Mouse (Mus musculus): Measurements from ENCODE around the gene Syncrip.

DNA sequence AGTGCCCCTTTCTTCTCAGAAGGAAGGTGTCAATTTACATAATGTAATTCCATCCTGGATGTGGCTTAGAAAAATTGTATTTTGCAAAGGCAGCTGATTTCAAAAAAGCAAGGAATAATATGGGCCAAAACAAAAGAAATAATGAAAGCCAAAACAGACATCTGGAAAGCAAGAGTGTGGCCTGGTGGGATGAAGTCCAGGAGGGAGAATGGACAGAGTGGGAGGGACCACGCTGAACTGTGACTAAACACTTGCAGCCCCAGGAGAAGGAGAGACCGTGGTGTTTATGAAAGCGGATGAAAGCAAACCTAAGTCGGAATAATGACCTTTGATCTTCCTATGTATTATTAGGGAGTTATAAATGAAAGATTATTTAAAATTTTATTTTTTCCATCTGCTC lies 45.6 kb upstream of the Syncrip start:
- TF ChIP-seq ZC3H11A (IDR thresholded peaks at IDR 0.05; ENCODE audit: borderline replicate concordance, low read depth, low read length) (no peak), ZNF384 (IDR thresholded peaks at IDR 0.05; ENCODE audit: low read depth, low read length) (no peak), CHD2 (IDR thresholded peaks at IDR 0.05; ENCODE audit: low read depth, low read length) (no peak), HCFC1 (IDR thresholded peaks at IDR 0.05; ENCODE audit: borderline replicate concordance, insufficient read depth, low read length) (no peak)

Measured in ES-E14 (cell line).